In the genomic region with DNA sequence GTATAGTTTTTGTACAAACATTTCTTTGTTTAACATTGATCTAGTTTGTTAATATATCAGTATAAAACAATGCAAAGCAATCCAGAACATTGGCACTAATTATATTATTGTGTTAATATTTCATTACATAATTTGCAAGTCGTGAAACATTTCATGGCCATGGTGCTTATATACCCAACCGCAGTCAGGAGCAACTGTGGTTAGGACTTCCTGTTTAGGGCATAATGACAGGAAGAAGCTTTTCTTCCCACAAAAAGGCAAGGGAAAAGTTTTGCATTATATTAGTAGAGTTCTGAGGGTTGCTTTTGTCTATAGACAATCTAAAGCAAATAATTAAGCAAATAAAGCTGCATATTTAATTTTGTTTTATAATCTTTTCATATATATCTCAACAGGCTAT, we compare ENCODE assay signal across 15 mouse cellular contexts.
"Had no signal": no experiment of that assay in that cellular context is flagged by ENCODE, and none has a peak within 500 bp of the region (broad histone marks: within the 10 kb centered on the region; RNA-seq: fewer than 3 reads in every experiment).

No protein-coding gene starts in this region.

- DNase-seq: liver, postnatal 0 days; lung, adult 2 months; lung, postnatal 14 days; lung, postnatal 36 days; midbrain, embryonic 14.5 days; retina, postnatal 1 day; right cerebral cortex, adult 18-20 months; right cerebral cortex, postnatal 25 days; right cerebral cortex, postnatal 4 days; spleen, adult 18-20 months; thymus, adult 2 months; thymus, postnatal 25 days; thymus, postnatal 4 days had no signal

- ATAC-seq: liver, postnatal 0 days; lung, postnatal 0 days; midbrain, embryonic 16.5 days had no signal
